Mouse (Mus musculus) embryonic fibroblast, embryonic 13.5 days (primary cell): Measurements from ENCODE around the gene Hsph1.

ENCODE experiments used
- CTCF ChIP-seq: IDR thresholded peaks from 2 replicates; pipeline ENCODE4 v1.5.1; 2011; ENCODE audit warnings: mild to moderate bottlenecking, control low read depth, low read length, moderate library complexity, borderline replicate concordance; ENCODE audit not compliant: insufficient read depth
- POLR2A ChIP-seq: IDR thresholded peaks from 2 replicates; pipeline ENCODE4 v1.6.1; 2011; ENCODE audit warnings: low read depth, mild to moderate bottlenecking, control low read depth, low read length, moderate library complexity

GRCm38 (mm10) chr5:149659414-149659780 is 23.2 kb upstream of the Hsph1 start:
- TF ChIP-seq POLR2A (no peak), CTCF (no peak)
